Mouse (Mus musculus) stomach, postnatal 0 days (tissue): ENCODE results near the gene Stk16. TPM values are rescaled to one million over a fixed set of nuclear protein-coding genes. Genes with fewer than 3 reads are reported as not detected.
A peak's percentile ranks its signal among the peaks of the same experiment; 100 is the strongest.

ENCODE experiments used
- ATAC-seq: fragments of 200-750 bp; cut with Nextera tagmentation; 2 replicates; pipeline ENCODE4 v1.8.0; 2017; ENCODE audit not compliant: low FRiP score, low TSS enrichment
- DNase-seq: peaks from one replicate; pipeline ENCODE4 v3.0.0-alpha.2; 2016; ENCODE audit warnings: low spot score
- H3K27ac ChIP-seq: fragments of 300-500 bp; sonication (generic); replicated peaks from 2 replicates; pipeline ENCODE4 v1.5.1; 2014; ENCODE audit warnings: mild to moderate bottlenecking, control low read depth
- H3K27me3 ChIP-seq: fragments of 300-500 bp; sonication (generic); 2 replicates; pipeline ENCODE4 v1.6.1; 2014; ENCODE audit warnings: low read length; ENCODE audit not compliant: control insufficient read depth, insufficient read depth
- H3K36me3 ChIP-seq: fragments of 300-500 bp; sonication (generic); 2 replicates; pipeline ENCODE4 v1.6.1; 2014; ENCODE audit warnings: low read length, mixed read lengths; ENCODE audit not compliant: control insufficient read depth, insufficient read depth
- H3K4me1 ChIP-seq: fragments of 300-500 bp; sonication (generic); replicated peaks from 2 replicates; pipeline ENCODE4 v1.6.1; 2014; ENCODE audit warnings: antibody characterized with exemption; ENCODE audit not compliant: control insufficient read depth, insufficient read depth
- H3K4me2 ChIP-seq: fragments of 300-500 bp; sonication (generic); replicated peaks from 2 replicates; pipeline ENCODE4 v1.6.1; 2014; ENCODE audit warnings: low read depth, mild to moderate bottlenecking, control low read depth, moderate library complexity
- H3K4me3 ChIP-seq: fragments of 300-500 bp; sonication (generic); 2 replicates; pipeline ENCODE4 v1.5.1; 2014; ENCODE audit warnings: low read depth, low read length, control low read depth
- H3K9ac ChIP-seq: fragments of 300-500 bp; sonication (generic); 2 replicates; pipeline ENCODE4 v1.6.1; 2014; ENCODE audit warnings: mild to moderate bottlenecking, low read length, control low read depth, mixed read lengths
- H3K9me3 ChIP-seq: fragments of 300-500 bp; sonication (generic); 2 replicates; pipeline ENCODE4 v1.6.1; 2016; ENCODE audit warnings: low read length; ENCODE audit not compliant: control insufficient read depth
- CTCF ChIP-seq: IDR thresholded peaks from 2 replicates; pipeline ENCODE4 v1.5.1; 2016; ENCODE audit warnings: antibody characterized with exemption, low read depth, mild to moderate bottlenecking, moderate library complexity
- EP300 ChIP-seq: optimal IDR thresholded peaks from 2 replicates; pipeline ENCODE3; 2016; ENCODE audit warnings: antibody characterized with exemption
- WGBS: fragments of 180-500 bp; shearing (Covaris S2); extraction: QIAGEN DNeasy Blood & Tissue Kit; methylation state at CpG from one replicate; pipeline ENCODE4 v1.1.7; 2014; 5-methylcytosine and 5-hydroxymethylcytosine counted together
- polyA plus RNA-seq: library from polyadenylated mRNA; unstranded; fragments of >200 nt; fragmentation: Nextera tagmentation; extraction: Ambion mirVana; gene quantifications from 2 replicates; pipeline ENCODE4 v1.2.1, GENCODE M21; 2015

Stk16 gene
- polyA plus RNA-seq, 1 experiment from 2014 or later: 57.9 TPM

GRCm38 (mm10) chr1:75252308-75252707, 41.7 kb downstream of the Stk16 start:
- H3K9me3 ChIP-seq: no peaks in the 10 kb centered on the region
- no peak for TF ChIP-seq CTCF
- no peak for TF ChIP-seq EP300
- no peaks in the 10 kb centered on the region for H3K27me3 ChIP-seq
- H3K9ac ChIP-seq: no peak overlapping the region
- H3K4me1 ChIP-seq: peaks cover 8% of the 10 kb centered on the region; the same call in 1 of the 2 replicates
- ATAC-seq (no peak), DNase-seq (no peak)
- H3K4me2 ChIP-seq: no peak overlapping the region
- no peaks in the 10 kb centered on the region for H3K36me3 ChIP-seq
- H3K27ac ChIP-seq: no peak overlapping the region
- WGBS: 69% methylated on average over 13 of the region's 13 CpGs
- no peak overlapping the region for H3K4me3 ChIP-seq

GRCm38 (mm10) chr1:75253029-75253428, 42.4 kb downstream of the Stk16 start:
- 78% methylated on average over 16 of the region's 16 CpGs for WGBS
- no peaks in the 10 kb centered on the region for H3K9me3 ChIP-seq
- H3K4me1 ChIP-seq: peaks cover 4% of the 10 kb centered on the region; the same call in 1 of the 2 replicates
- H3K27ac ChIP-seq: no peak overlapping the region
- DNase-seq (no peak), ATAC-seq (no peak)
- H3K4me2 ChIP-seq: no peak overlapping the region
- H3K4me3 ChIP-seq: no peak overlapping the region
- TF ChIP-seq EP300: no peak
- peak; percentile 28; the same call in 1 of the 2 replicates for TF ChIP-seq CTCF
- H3K9ac ChIP-seq: no peak overlapping the region
- no peaks in the 10 kb centered on the region for H3K36me3 ChIP-seq
- no peaks in the 10 kb centered on the region for H3K27me3 ChIP-seq

GRCm38 (mm10) chr1:75253849-75254624, 43.4 kb downstream of the Stk16 start:
- H3K27ac ChIP-seq: no peak overlapping the region
- H3K9me3 ChIP-seq: no peaks in the 10 kb centered on the region
- H3K4me3 ChIP-seq: no peak overlapping the region
- WGBS: 61% methylated on average over 16 of the region's 16 CpGs
- peak; percentile 93 for TF ChIP-seq CTCF
- no peak for TF ChIP-seq EP300
- H3K27me3 ChIP-seq: no peaks in the 10 kb centered on the region
- DNase-seq: peak; percentile 84
- no peak; the same call in 1 of the 2 replicates for ATAC-seq
- no peak overlapping the region for H3K9ac ChIP-seq
- H3K4me1 ChIP-seq: 0 out of 2 replicates have a peak, but pooled peaks cover 2% of the 10 kb centered on the region
- no peak overlapping the region for H3K4me2 ChIP-seq
- H3K36me3 ChIP-seq: no peaks in the 10 kb centered on the region

- no peak overlapping the region for H3K4me2 ChIP-seq
- no peak overlapping the region for H3K4me3 ChIP-seq
- no peak overlapping the region for H3K27ac ChIP-seq
- WGBS: 71% methylated on average over 8 of the region's 8 CpGs
- H3K27me3 ChIP-seq: no peaks in the 10 kb centered on the region
- no peak overlapping the region for H3K9ac ChIP-seq
- ATAC-seq (no peak), DNase-seq (no peak)
- H3K9me3 ChIP-seq: no peaks in the 10 kb centered on the region
- 0 out of 2 replicates have a peak, but pooled peaks cover 2% of the 10 kb centered on the region for H3K4me1 ChIP-seq
- H3K36me3 ChIP-seq: no peaks in the 10 kb centered on the region
- no peak for TF ChIP-seq EP300
Measured at GRCm38 (mm10) chr1:75254625-75255013, 44.0 kb downstream of the Stk16 start.

GRCm38 (mm10) chr1:75255516-75256046, 44.9 kb downstream of the Stk16 start:
- Histone ChIP-seq H3K9ac (no peak overlapping the region), H3K27me3 (no peaks in the 10 kb centered on the region), H3K27ac (no peak overlapping the region), H3K4me2 (no peak overlapping the region), H3K36me3 (no peaks in the 10 kb centered on the region), H3K4me3 (no peak overlapping the region), H3K4me1 (0 out of 2 replicates have a peak, but pooled peaks cover 2% of the 10 kb centered on the region), H3K9me3 (no peaks in the 10 kb centered on the region)
- WGBS: 55% methylated on average over 10 of the region's 10 CpGs
- no peak for DNase-seq
- TF ChIP-seq EP300: no peak
- TF ChIP-seq CTCF: no peak
- ATAC-seq: no peak

GRCm38 (mm10) chr1:75261278-75261677, 50.6 kb downstream of the Stk16 start:
- TF ChIP-seq CTCF (no peak), EP300 (no peak)
- no peak for DNase-seq
- Histone ChIP-seq H3K27me3 (peaks cover 17% of the 10 kb centered on the region; the same call in 1 of the 2 replicates), H3K9ac (no peak overlapping the region), H3K4me3 (no peak overlapping the region), H3K27ac (no peak overlapping the region), H3K4me1 (no peaks in the 10 kb centered on the region), H3K4me2 (no peak overlapping the region), H3K9me3 (no peaks in the 10 kb centered on the region), H3K36me3 (no peaks in the 10 kb centered on the region)
- no peak for ATAC-seq
